Mouse (Mus musculus) cerebellum, postnatal 36 days (tissue): ENCODE data around the gene Commd3.

Experiments used
- DNase-seq, 2 experiments: peaks; one replicate each; pipeline ENCODE4 v3.0.0; 2021 to 2022; ENCODE audit warnings: mixed read lengths in 2 of 2

The Commd3 gene

GRCm38 (mm10) chr2:18724462-18724861 is 52.3 kb downstream of the Commd3 start:
- no peak for DNase-seq
